In genomic region chr16:31428675-31429470, GRCm38 (mm10) we compare ENCODE assay signal across 8 mouse cellular contexts. TPM values are rescaled to one million over a fixed set of nuclear protein-coding genes. Genes with fewer than 3 reads are reported as not detected.
DNase-seq lines count a peak whose midpoint lies in the region; ATAC-seq lines count a peak whose summit lies in the region.

No protein-coding gene starts in this region.

- H3K27me3 ChIP-seq in heart, embryonic 16.5 days (ENCODE audit: control insufficient read depth, insufficient read depth, low read length), result peaks cover 23% of the 10 kb centered on the region
- H3K27me3 ChIP-seq in liver, embryonic 15.5 days, result peaks cover 31% of the 10 kb centered on the region
- H3K27me3 ChIP-seq in neural tube, embryonic 12.5 days (replicated peaks), result peaks cover 5% of the 10 kb centered on the region; the same call in 1 of the 2 replicates

- ATAC-seq in heart, embryonic 16.5 days (replicated peaks; ENCODE audit: extremely low read depth, insufficient read depth, low FRiP score), result peak; percentile 39
- peak; percentile 35 for ATAC-seq in liver, embryonic 15.5 days (ENCODE audit: insufficient read depth)
- peak; percentile 54 for ATAC-seq in neural tube, embryonic 12.5 days (ENCODE audit: low FRiP score, low read depth)

- 0 out of 2 replicates have a peak overlapping the region, but pooled peaks have one; percentile 0 for H3K27ac ChIP-seq in heart, embryonic 16.5 days (ENCODE audit: low read length)
- no peak overlapping the region for H3K27ac ChIP-seq in liver, embryonic 15.5 days (replicated peaks)
- H3K27ac ChIP-seq in neural tube, embryonic 12.5 days, result peak overlapping the region; percentile 92

- peak overlapping the region; percentile 68 for H3K9ac ChIP-seq in heart, embryonic 16.5 days (ENCODE audit: low read length)
- peak overlapping the region; percentile 26 for H3K9ac ChIP-seq in liver, embryonic 15.5 days
- H3K9ac ChIP-seq in neural tube, embryonic 12.5 days, result peak overlapping the region; percentile 81

- H3K4me1 ChIP-seq in heart, embryonic 16.5 days (ENCODE audit: control insufficient read depth, insufficient read depth, low read length), result peaks cover 15% of the 10 kb centered on the region
- H3K4me1 ChIP-seq in liver, embryonic 15.5 days (replicated peaks), result peaks cover 62% of the 10 kb centered on the region
- peaks cover 6% of the 10 kb centered on the region; the same call in 1 of the 2 replicates for H3K4me1 ChIP-seq in neural tube, embryonic 12.5 days

- H3K4me2 ChIP-seq in heart, embryonic 16.5 days (ENCODE audit: low read depth, low read length), result peak overlapping the region; percentile 88
- peak overlapping the region; percentile 96 for H3K4me2 ChIP-seq in liver, embryonic 15.5 days
- peak overlapping the region; percentile 67 for H3K4me2 ChIP-seq in neural tube, embryonic 12.5 days (replicated peaks)

- H3K36me3 ChIP-seq in heart, embryonic 16.5 days (ENCODE audit: control insufficient read depth, insufficient read depth), result no peaks in the 10 kb centered on the region
- no peaks in the 10 kb centered on the region for H3K36me3 ChIP-seq in liver, embryonic 15.5 days (replicated peaks)
- H3K36me3 ChIP-seq in neural tube, embryonic 12.5 days, result no peaks in the 10 kb centered on the region

- H3K4me3 ChIP-seq in heart, embryonic 16.5 days (ENCODE audit: low read length), result peak overlapping the region; percentile 54
- H3K4me3 ChIP-seq in liver, embryonic 15.5 days (replicated peaks), result peak overlapping the region; percentile 62
- peak overlapping the region; percentile 61 for H3K4me3 ChIP-seq in neural tube, embryonic 12.5 days

- peak; percentile 70 for DNase-seq in A20 (ENCODE audit: low read depth, low spot score)
- DNase-seq in adrenal gland, adult 2 months, result peak; percentile 56
- DNase-seq in embryo, embryonic 9.5 days (ENCODE audit: extremely low spot score), result peak; percentile 50
- DNase-seq in layer of hippocampus, adult 11-12 months (ENCODE audit: low spot score), result peak; percentile 86
- DNase-seq in testis, postnatal 10 days (ENCODE audit: low spot score), result peak; percentile 77

- H3K9me3 ChIP-seq in heart, embryonic 16.5 days (replicated peaks; ENCODE audit: control insufficient read depth, low read length), result no peaks in the 10 kb centered on the region
- no peaks in the 10 kb centered on the region for H3K9me3 ChIP-seq in liver, embryonic 15.5 days (replicated peaks)
- H3K9me3 ChIP-seq in neural tube, embryonic 12.5 days, result no peaks in the 10 kb centered on the region

- WGBS in heart, embryonic 16.5 days, result under 1% methylated on average over 65 of the region's 65 CpGs
- under 1% methylated on average over 65 of the region's 65 CpGs for WGBS in liver, embryonic 15.5 days (ENCODE audit: insufficient replicate concordance)
- WGBS in neural tube, embryonic 12.5 days, result under 1% methylated on average over 65 of the region's 65 CpGs

RNA-seq across cellular contexts. Expression of gene Bdh1, which starts 6.8 kb away (rescaled TPM):
- 10 to 100 TPM in 1 of 2 experiments, 1 to 10 TPM in 1; 4.1 to 21.7 TPM for total RNA-seq in adrenal gland, adult 2 months (2021)
- 2.4 and 2.9 TPM in 2 replicates for polyA plus RNA-seq in adrenal gland, adult 2 months (2012; rRNA removed)
- polyA plus RNA-seq in heart, embryonic 16.5 days (2015; fragmentation: Nextera tagmentation; extraction: Ambion mirVana), result 11.8 and 17.0 TPM in 2 replicates
- 71.5 and 84.4 TPM in 2 replicates for polyA plus RNA-seq in liver, embryonic 15.5 days (2015; fragmentation: Nextera tagmentation; extraction: Ambion mirVana)
- 67.7 and 70.0 TPM in 2 replicates for polyA plus RNA-seq in neural tube, embryonic 12.5 days (2016; fragmentation: Nextera tagmentation; extraction: Ambion mirVana)

Comparison
In these comparisons a context has a peak if more than half of its experiments do, and no peak if none do; other contexts are left out.
1. H3K9ac ChIP-seq: peak in every context shown above with its lines; median percentile 81 in neural tube, embryonic 12.5 days; 68 in heart, embryonic 16.5 days; 26 in liver, embryonic 15.5 days.